Mouse (Mus musculus) CH12.LX (cell line): ENCODE measurements around the gene Amotl2.

ENCODE experiments used
- CHD2 ChIP-seq: IDR thresholded peaks from 2 replicates; pipeline ENCODE4 v1.6.1; 2011; ENCODE audit warnings: low read length, improper control_type of control experiment
- CTCF ChIP-seq, 2 experiments: IDR thresholded peaks in 1 of 2; conservative IDR thresholded peaks in 1 of 2; 2 replicates each; pipeline ENCODE4 v1.5.1; 2011 to 2012; ENCODE audit warnings: low read depth in 2 of 2, low read length in 2 of 2, improper control_type of control experiment in 1 of 2, inconsistent platforms in 1 of 2, mild to moderate bottlenecking in 1 of 2, moderate library complexity in 1 of 2
- EP300 ChIP-seq: IDR thresholded peaks from 2 replicates; pipeline ENCODE4 v1.6.1; 2011; ENCODE audit warnings: low read length, improper control_type of control experiment
- ETS1 ChIP-seq: conservative IDR thresholded peaks from 2 replicates; pipeline ENCODE4 v1.6.1; 2012; ENCODE audit warnings: low read depth, mild to moderate bottlenecking, inconsistent platforms, low read length, improper control_type of control experiment, moderate library complexity
- KAT2A ChIP-seq: IDR thresholded peaks from 2 replicates; pipeline ENCODE4 v1.6.1; 2012; ENCODE audit warnings: low read length, improper control_type of control experiment, inconsistent platforms; ENCODE audit not compliant: insufficient replicate concordance
- MEF2A ChIP-seq: IDR thresholded peaks from 2 replicates; pipeline ENCODE4 v1.6.1; 2014; ENCODE audit warnings: low read depth, mild to moderate bottlenecking, inconsistent platforms, low read length, improper control_type of control experiment, borderline replicate concordance
- POLR2A ChIP-seq: IDR thresholded peaks from 2 replicates; pipeline ENCODE4 v1.6.1; 2011; ENCODE audit warnings: low read depth, mild to moderate bottlenecking, improper control_type of control experiment, low read length
- SIN3A ChIP-seq: IDR thresholded peaks from 2 replicates; pipeline ENCODE4 v1.6.1; 2012; ENCODE audit warnings: low read length, improper control_type of control experiment, inconsistent platforms
- SMC3 ChIP-seq: IDR thresholded peaks from 2 replicates; pipeline ENCODE4 v1.6.1; 2011; ENCODE audit warnings: low read depth, low read length, improper control_type of control experiment
- TCF12 ChIP-seq: IDR thresholded peaks from 2 replicates; pipeline ENCODE4 v1.6.1; 2014; ENCODE audit warnings: low read depth, mild to moderate bottlenecking, inconsistent platforms, low read length, improper control_type of control experiment

GRCm38 (mm10) chr9:102689940-102690642 is 26.4 kb upstream of the Amotl2 start:
- TF ChIP-seq CTCF (conservative IDR thresholded peaks at IDR 0.05 in 1 of 2, IDR thresholded peaks at IDR 0.05 in 1 of 2; ENCODE audit: low read depth in 2 of 2, low read length in 2 of 2) (no peak), CHD2 (no peak), ETS1 (no peak), SMC3 (no peak), POLR2A (no peak), MEF2A (no peak), SIN3A (no peak), KAT2A (no peak), EP300 (no peak), TCF12 (no peak)
